Mouse (Mus musculus): ENCODE measurements around the gene Sult2a1.
"Not testable (repeated sequence)": the region's sequence is repeated elsewhere in the genome, so short reads cannot be mapped to it uniquely, and the experiment has no call there.

The Sult2a1 gene

DNA sequence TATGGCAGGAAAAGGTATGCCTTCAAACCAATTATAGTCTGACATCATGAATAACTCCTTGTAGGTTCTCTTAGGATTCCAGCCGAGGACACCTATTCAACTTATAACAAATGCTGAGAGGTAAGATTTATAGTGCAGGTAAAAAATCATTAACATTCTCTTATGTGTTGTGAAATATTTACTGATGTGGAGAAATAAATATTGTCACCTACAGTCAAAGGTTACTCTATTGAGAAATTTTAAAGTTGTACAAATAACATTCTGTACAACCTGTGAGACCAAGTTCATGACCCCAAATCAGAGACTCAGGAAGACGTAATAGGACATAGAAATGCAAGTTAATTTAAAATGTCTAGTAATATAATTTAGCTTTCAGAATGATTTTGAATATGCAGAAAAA lies at the start of gene Sult2a1:
Gene Sult2a1 (minus strand): TSS at position 101 of the 400 bp plus-strand sequence.
- not testable (repeated sequence) for DNase-seq (ENCODE audit: low read depth)

DNA sequence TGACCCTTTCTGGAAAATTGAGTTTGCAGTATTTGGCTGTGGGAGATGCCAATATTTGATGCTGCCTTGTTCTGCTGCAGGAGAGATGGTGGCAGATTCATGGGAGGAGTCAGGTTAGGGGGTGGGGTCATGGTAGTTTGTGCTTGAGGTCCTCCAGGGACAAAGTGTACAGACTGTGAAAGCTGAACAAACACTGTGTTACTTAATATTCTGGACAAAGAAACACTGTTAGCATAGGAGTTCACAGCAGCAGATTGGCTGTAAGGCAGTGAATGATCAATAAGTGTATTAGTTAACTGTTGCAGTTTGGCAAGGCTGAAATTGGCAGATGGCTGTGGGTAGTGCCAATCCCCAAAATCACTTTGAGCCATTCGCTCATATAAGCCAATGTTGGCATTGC lies 23.3 kb downstream of the Sult2a1 start:
- no peak for DNase-seq (ENCODE audit: low read depth)

All from c-Kit-positive CD71-positive TER-119-negative erythroid progenitor cells, embryonic 14.5 days (primary cell).